Mouse (Mus musculus) limb, embryonic 14.5 days (tissue): ENCODE data around the gene Enah. TPM values are rescaled to one million over a fixed set of nuclear protein-coding genes. Genes with fewer than 3 reads are reported as not detected.

Experiments used
- ATAC-seq: fragments of 200-750 bp; cut with Nextera tagmentation; 2 replicates; pipeline ENCODE4 v1.8.0; 2017; ENCODE audit warnings: low read depth, moderate number of reproducible peaks, moderate TSS enrichment; ENCODE audit not compliant: low FRiP score
- DNase-seq: peaks from one replicate; pipeline ENCODE4 v3.0.0-alpha.2; 2015; ENCODE audit warnings: low spot score
- H3K27ac ChIP-seq: fragments of 300-500 bp; sonication (generic); replicated peaks from 2 replicates; pipeline ENCODE4 v1.5.1; 2014; ENCODE audit warnings: low read depth, mild to moderate bottlenecking, low read length, moderate library complexity, mixed read lengths
- H3K27me3 ChIP-seq: fragments of 300-500 bp; sonication (generic); 2 replicates; pipeline ENCODE4 v1.6.1; 2014; ENCODE audit warnings: low read length, mixed read lengths; ENCODE audit not compliant: control insufficient read depth, insufficient read depth
- H3K36me3 ChIP-seq: fragments of 300-500 bp; sonication (generic); 2 replicates; pipeline ENCODE4 v1.6.1; 2014; ENCODE audit warnings: mild to moderate bottlenecking, low read length, moderate library complexity, mixed read lengths; ENCODE audit not compliant: control insufficient read depth, insufficient read depth
- H3K4me1 ChIP-seq: fragments of 300-500 bp; sonication (generic); 2 replicates; pipeline ENCODE4 v1.6.1; 2014; ENCODE audit warnings: antibody characterized with exemption, low read length, mixed read lengths; ENCODE audit not compliant: control insufficient read depth, insufficient read depth
- H3K4me2 ChIP-seq: fragments of 300-500 bp; sonication (generic); replicated peaks from 2 replicates; pipeline ENCODE4 v1.6.1; 2014; ENCODE audit warnings: low read depth, mild to moderate bottlenecking, low read length, moderate library complexity; ENCODE audit not compliant: severe bottlenecking
- H3K4me3 ChIP-seq: fragments of 300-500 bp; sonication (generic); replicated peaks from 2 replicates; pipeline ENCODE4 v1.5.1; 2014; ENCODE audit warnings: low read length
- H3K9ac ChIP-seq: fragments of 300-500 bp; sonication (generic); 2 replicates; pipeline ENCODE4 v1.6.1; 2014; ENCODE audit warnings: mild to moderate bottlenecking, low read depth, low read length, moderate library complexity; ENCODE audit not compliant: severe bottlenecking
- H3K9me3 ChIP-seq: fragments of 300-500 bp; sonication (generic); 2 replicates; pipeline ENCODE4 v1.6.1; 2016; ENCODE audit warnings: low read length; ENCODE audit not compliant: control insufficient read depth
- POLR2A ChIP-seq: fragments of 200-500 bp; IDR thresholded peaks from 2 replicates; pipeline ENCODE4 v1.8.0; 2012; ENCODE audit warnings: inconsistent platforms, mild to moderate bottlenecking, moderate library complexity, borderline replicate concordance; ENCODE audit not compliant: insufficient read depth, insufficient read length; ENCODE audit errors: extremely low read depth
- WGBS: fragments of 180-500 bp; shearing (Covaris S2); extraction: QIAGEN DNeasy Blood & Tissue Kit; methylation state at CpG from one replicate; pipeline ENCODE4 v1.1.7; 2014; 5-methylcytosine and 5-hydroxymethylcytosine counted together
- polyA plus RNA-seq, 2 experiments: library from polyadenylated mRNA; depleted of rRNA in 1 of 2; stranded (reverse) in 1 of 2; unstranded in 1 of 2; fragments of >200 nt; fragmentation: Nextera tagmentation in 1 of 2; extraction: Ambion mirVana in 1 of 2; gene quantifications; 2 replicates each; pipeline versions ENCODE4 v1.2.1 to v1.2.3; 2012 to 2014

The Enah gene
- polyA plus RNA-seq, 2 experiments, result 29.3 to 89.2 TPM

GRCm38 (mm10) chr1:182040538-182040937 is 20.7 kb upstream of the Enah start:
- no peak overlapping the region for H3K9ac ChIP-seq
- no peak for TF ChIP-seq POLR2A
- H3K4me1 ChIP-seq, result no peaks in the 10 kb centered on the region
- no peak overlapping the region for H3K4me2 ChIP-seq
- H3K27me3 ChIP-seq, result no peaks in the 10 kb centered on the region
- 86% methylated on average over 3 of the region's 3 CpGs for WGBS
- no peak overlapping the region for H3K27ac ChIP-seq
- DNase-seq, result no peak
- no peaks in the 10 kb centered on the region for H3K9me3 ChIP-seq
- no peak overlapping the region for H3K4me3 ChIP-seq
- ATAC-seq, result no peak
- no peaks in the 10 kb centered on the region for H3K36me3 ChIP-seq

- TF ChIP-seq POLR2A, result no peak
- Histone ChIP-seq H3K4me2 (no peak overlapping the region), H3K9ac (no peak overlapping the region), H3K27me3 (no peaks in the 10 kb centered on the region), H3K4me3 (no peak overlapping the region), H3K27ac (no peak overlapping the region), H3K4me1 (peaks cover 6% of the 10 kb centered on the region; the same call in 1 of the 2 replicates), H3K9me3 (no peaks in the 10 kb centered on the region), H3K36me3 (no peaks in the 10 kb centered on the region)
- DNase-seq (no peak), ATAC-seq (no peak)
Observed at GRCm38 (mm10) chr1:182031757-182032156, 12.0 kb upstream of the Enah start.

- Histone ChIP-seq H3K36me3 (no peaks in the 10 kb centered on the region), H3K9me3 (no peaks in the 10 kb centered on the region), H3K4me3 (no peak overlapping the region), H3K4me2 (no peak overlapping the region), H3K4me1 (peaks cover 6% of the 10 kb centered on the region; the same call in 1 of the 2 replicates), H3K27me3 (no peaks in the 10 kb centered on the region), H3K27ac (no peak overlapping the region), H3K9ac (no peak overlapping the region)
- DNase-seq (no peak), ATAC-seq (no peak)
- 81% methylated on average over 6 of the region's 6 CpGs for WGBS
- TF ChIP-seq POLR2A, result no peak
Observed at GRCm38 (mm10) chr1:182031066-182031465, 11.3 kb upstream of the Enah start.

- no peak for DNase-seq
- Histone ChIP-seq H3K4me1 (peaks cover 6% of the 10 kb centered on the region; the same call in 1 of the 2 replicates), H3K9me3 (no peaks in the 10 kb centered on the region), H3K27me3 (no peaks in the 10 kb centered on the region), H3K9ac (no peak overlapping the region), H3K4me2 (no peak overlapping the region), H3K27ac (no peak overlapping the region), H3K4me3 (no peak overlapping the region), H3K36me3 (no peaks in the 10 kb centered on the region)
- no peak for TF ChIP-seq POLR2A
- 65% methylated on average over 5 of the region's 5 CpGs for WGBS
- no peak for ATAC-seq
Observed at GRCm38 (mm10) chr1:182029989-182030649, 10.3 kb upstream of the Enah start.

GRCm38 (mm10) chr1:182028231-182029210 is 8.7 kb upstream of the Enah start:
- Histone ChIP-seq H3K4me3 (no peak overlapping the region), H3K36me3 (no peaks in the 10 kb centered on the region), H3K27ac (no peak overlapping the region; the same call in 1 of the 2 replicates), H3K4me2 (no peak overlapping the region), H3K9me3 (no peaks in the 10 kb centered on the region), H3K4me1 (peaks cover 6% of the 10 kb centered on the region; the same call in 1 of the 2 replicates), H3K9ac (no peak overlapping the region), H3K27me3 (no peaks in the 10 kb centered on the region)
- 78% methylated on average over 25 of the region's 25 CpGs for WGBS
- DNase-seq (peak; percentile 36), ATAC-seq (no peak)
- no peak for TF ChIP-seq POLR2A
